Mouse (Mus musculus) lung, adult 2 months (tissue): Measurements from ENCODE around the gene Zfp503. TPM values are rescaled to one million over a fixed set of nuclear protein-coding genes. Genes with fewer than 3 reads are reported as not detected.
A peak's percentile ranks its signal among the peaks of the same experiment; 100 is the strongest.

Experiments used
- DNase-seq: peaks from one replicate; pipeline ENCODE4 v3.0.0; 2022
- H3K4me1 ChIP-seq: fragments of 200-500 bp; 2 replicates; pipeline ENCODE4 v1.6.1; 2011; ENCODE audit warnings: low read length; ENCODE audit not compliant: control insufficient read depth, insufficient read depth
- H3K4me3 ChIP-seq: fragments of 200-500 bp; replicated peaks from 2 replicates; pipeline ENCODE3; 2011; ENCODE audit warnings: low read depth, mild to moderate bottlenecking, control low read depth, low read length; ENCODE audit errors: extremely low read depth
- CTCF ChIP-seq: fragments of 200-500 bp; IDR thresholded peaks from 2 replicates; pipeline ENCODE4 v1.5.1; 2011; ENCODE audit warnings: mild to moderate bottlenecking, low read length, control low read depth; ENCODE audit not compliant: insufficient read depth
- POLR2A ChIP-seq: fragments of 200-500 bp; IDR thresholded peaks from 2 replicates; pipeline ENCODE4 v1.6.1; 2011; ENCODE audit warnings: low read depth, mild to moderate bottlenecking, control low read depth, low read length, borderline replicate concordance; ENCODE audit errors: extremely low read depth
- WGBS: fragments of 180-500 bp; shearing (Covaris S2); methylation state at CpG from one replicate; pipeline ENCODE4 v1.1.7; 2018; 5-methylcytosine and 5-hydroxymethylcytosine counted together
- polyA plus RNA-seq: library from polyadenylated mRNA; depleted of rRNA; stranded (reverse); fragments of >200 nt; gene quantifications from 2 replicates; pipeline ENCODE4 v1.2.3, GENCODE M21; 2012

Zfp503 gene
- polyA plus RNA-seq, 1 experiment, result 48.6 TPM

DNA sequence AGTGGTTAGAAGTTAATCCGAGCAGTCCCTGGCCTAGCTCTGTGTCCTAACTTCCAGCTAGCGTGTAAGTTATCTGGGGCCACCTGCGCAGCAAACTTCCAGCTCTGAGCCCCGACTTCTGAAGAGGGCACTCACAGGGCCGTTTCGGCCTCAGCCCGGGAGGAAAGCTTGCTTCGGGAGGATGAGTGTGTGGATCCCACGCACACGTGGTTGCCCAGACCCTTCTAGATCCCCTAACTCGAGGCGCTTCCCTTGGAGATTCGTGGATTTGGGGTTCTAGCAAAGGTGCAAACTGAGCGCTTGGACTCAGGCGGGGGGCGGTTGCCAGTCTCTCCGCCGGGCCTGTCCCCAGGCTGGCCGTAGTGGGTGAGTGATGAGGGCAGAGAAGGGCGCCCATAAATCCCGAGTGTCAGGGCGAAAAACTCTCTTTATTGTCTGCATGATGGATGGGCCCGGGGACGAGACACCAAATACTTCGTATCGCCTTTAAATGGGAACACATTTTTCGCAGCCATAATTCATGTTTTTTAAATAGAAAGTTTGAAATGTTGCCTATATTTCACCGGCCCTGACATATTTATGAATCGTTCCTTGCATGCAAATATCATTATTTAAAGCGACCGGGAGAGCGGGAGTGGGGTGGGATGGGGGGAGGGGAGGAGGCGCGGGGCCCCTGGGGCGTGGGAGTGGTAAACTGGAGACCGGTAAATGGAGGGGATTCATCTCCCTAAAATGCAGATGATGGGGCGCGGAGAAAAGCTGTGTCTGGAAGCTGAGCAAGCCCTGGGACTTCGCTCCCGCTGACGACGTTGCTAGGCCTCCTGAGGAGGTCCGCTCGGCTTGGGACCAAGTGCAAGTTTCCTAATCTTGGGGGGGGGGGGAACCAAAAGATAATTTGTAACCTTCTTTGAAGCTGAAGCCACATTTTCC is 4.9 kb upstream of the Zfp503 start:
- 17% methylated on average over 44 of the region's 44 CpGs for WGBS
- Histone ChIP-seq H3K4me1 (peaks cover 6% of the 10 kb centered on the region; the same call in 1 of the 2 replicates), H3K4me3 (peak overlapping the region; percentile 79)
- DNase-seq, result peak; percentile 44
- TF ChIP-seq POLR2A (0 out of 2 replicates have a peak, but pooled peaks have one; percentile 20), CTCF (no peak)

DNA sequence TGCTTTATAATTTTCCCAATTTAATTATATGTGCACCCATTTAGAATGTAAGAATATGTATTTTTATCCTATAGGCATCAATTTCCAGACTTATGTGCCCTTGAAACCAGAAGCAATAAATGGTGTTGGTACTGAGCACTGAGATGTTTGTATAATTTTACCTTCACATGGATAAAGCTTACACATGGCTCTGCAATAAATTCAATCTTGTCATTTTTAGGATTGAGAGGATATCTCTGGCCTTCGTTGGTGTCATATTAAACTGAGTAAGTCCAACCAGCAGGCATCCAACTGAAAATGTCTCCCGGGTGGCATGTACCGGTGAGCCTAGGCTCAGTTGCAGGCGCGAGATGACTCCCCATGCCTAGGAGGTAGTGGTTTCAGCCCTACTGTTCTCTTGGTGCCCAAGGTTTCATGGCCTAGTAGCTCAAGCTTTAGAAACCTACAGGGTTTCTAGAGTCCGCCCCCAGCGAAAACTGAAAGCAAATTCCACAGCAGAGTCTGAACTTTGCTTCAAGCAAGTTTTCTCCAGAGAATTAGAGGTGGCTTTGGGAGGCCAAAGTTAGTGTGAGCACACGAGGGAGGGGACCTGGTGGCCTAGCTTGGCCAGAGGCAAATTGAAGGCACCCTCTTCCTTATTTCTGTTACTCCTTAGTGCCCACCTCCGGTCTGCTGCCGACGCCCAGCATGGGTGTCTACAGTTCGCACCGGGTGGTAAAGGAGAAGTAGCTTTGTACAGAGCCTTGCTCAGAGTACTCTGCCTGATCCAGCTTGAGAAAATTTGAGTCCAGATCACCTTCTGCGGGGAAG is 4.1 kb upstream of the Zfp503 start:
- H3K4me1 ChIP-seq, result peaks cover 6% of the 10 kb centered on the region; the same call in 1 of the 2 replicates
- DNase-seq, result peak; percentile 68
- peak overlapping the region; percentile 79 for H3K4me3 ChIP-seq
- 32% methylated on average over 14 of the region's 14 CpGs for WGBS
- TF ChIP-seq CTCF (no peak), POLR2A (no peak; the same call in 1 of the 2 replicates)

DNA sequence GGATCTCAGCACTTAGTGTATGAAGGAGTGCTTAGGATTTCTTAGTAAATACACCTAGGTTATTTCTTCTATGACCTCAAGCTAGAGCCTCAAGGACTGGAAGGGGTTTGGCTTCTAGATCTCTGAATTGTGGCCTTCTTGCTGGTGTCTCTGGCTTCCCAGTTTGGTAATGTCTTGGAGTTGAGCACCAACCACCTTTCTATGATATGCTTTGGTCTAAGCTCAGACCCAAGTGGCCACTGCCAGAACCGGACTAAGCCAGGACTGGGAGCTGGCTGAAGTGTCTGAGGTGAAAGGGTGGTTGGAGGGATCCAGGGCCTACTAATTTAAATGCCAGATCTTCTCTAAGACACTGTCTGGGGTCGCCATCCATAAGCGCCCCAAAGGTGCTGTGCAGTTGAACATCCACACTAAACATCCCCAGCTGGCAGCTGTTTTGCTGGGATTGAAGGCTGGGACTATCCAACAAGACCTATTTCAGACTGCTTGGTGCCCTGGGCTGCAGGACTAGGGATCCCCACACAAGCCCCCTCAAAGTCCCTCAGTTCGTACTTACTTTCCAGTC is 3.0 kb upstream of the Zfp503 start:
- peak; percentile 27 for DNase-seq
- no peak overlapping the region for H3K4me3 ChIP-seq
- 86% methylated on average over 4 of the region's 4 CpGs for whole genome bisulfite sequencing
- peaks cover 6% of the 10 kb centered on the region; the same call in 1 of the 2 replicates for H3K4me1 ChIP-seq
- TF ChIP-seq CTCF (no peak), POLR2A (no peak)

DNA sequence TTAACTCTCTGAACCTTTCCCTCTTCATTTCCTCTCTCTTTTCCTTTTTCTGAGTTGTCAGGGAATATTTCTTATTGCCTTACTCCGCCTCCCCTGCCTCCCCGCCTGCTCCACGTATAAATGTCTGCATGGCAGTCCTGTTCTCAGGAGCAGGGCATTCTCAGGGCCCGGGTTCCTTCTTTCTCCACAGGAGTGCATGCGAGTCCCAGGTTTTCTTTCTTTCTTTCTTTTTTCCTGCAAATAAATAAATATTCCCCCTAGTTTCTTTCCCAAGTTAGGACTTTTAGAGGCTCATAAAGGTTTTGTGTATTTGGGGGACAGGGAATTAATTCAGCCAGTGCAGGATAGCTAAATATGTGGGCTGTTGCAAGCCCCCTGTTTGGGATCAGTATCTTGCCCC is 2.5 kb upstream of the Zfp503 start:
- 50% methylated on average over 5 of the region's 5 CpGs for WGBS
- Histone ChIP-seq H3K4me3 (peak overlapping the region; percentile 31), H3K4me1 (peaks cover 6% of the 10 kb centered on the region; the same call in 1 of the 2 replicates)
- TF ChIP-seq CTCF, result no peak
- TF ChIP-seq POLR2A, result no peak
- no peak for DNase-seq

DNA sequence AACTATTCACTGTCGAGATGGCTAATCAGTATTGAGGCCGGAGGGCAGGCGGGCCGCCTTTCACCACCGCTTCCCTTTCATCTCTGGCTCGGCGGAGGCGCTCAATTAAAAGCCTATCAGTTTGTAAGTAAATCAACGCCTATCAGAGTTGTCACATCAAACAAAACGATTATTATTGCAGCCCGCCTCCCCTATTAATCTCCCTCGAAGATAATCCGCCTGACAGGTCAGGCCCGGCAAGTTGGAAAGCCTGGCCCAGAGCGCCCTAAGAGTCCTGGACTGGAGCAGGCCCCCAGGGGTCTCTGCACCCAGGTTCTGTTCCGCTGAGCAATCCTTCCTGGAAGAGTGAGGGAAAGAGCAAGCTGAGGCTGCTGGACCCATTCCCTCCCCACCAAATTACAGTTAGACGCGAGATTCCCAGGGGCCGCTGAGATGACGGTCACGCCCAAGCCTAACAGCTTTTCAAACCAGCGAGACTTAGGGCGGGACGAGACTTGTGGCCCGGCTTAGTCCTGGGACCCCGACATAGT is 1.9 kb upstream of the Zfp503 start:
- H3K4me1 ChIP-seq, result peaks cover 6% of the 10 kb centered on the region; the same call in 1 of the 2 replicates
- peak; percentile 74 for DNase-seq
- TF ChIP-seq POLR2A (peak; percentile 39; the same call in 1 of the 2 replicates), CTCF (no peak)
- peak overlapping the region; percentile 67 for H3K4me3 ChIP-seq
- WGBS, result 18% methylated on average over 26 of the region's 26 CpGs

DNA sequence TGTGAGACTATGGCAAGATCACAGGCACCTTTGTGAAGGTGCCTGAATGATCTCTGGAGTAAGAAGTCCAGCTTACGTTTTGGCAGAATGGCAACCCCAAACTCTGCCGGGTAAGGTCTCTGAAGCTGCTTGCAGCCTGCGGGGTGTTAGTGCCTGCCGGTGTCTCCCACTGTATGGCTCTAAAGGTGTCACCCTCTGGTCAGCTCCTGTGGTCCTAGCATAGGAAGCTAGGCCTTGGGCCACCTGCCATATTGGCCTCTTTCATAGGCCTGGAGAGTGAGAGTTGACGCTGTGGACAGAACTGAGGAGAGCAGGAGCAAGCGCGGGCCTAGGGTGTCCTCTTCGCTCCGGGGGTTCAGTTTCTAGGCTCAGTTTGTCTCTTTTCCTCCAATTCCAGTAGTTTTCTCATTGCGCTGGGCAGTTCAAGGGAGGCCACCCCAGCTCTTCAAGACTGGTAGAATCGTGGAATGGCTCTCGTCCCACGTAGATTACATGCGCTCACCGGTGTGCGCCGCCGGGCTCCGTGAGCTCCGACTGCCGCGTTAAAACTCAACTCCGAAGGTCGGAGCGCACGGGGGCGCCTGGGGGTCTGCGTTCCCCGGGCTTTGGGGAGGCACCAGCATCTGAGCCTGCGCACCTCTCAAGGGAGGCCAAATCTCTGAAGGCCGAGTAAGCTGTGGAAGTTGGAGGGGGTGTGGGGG is 1.1 kb upstream of the Zfp503 start:
- TF ChIP-seq CTCF (no peak), POLR2A (no peak)
- 14% methylated on average over 31 of the region's 31 CpGs for WGBS
- peaks cover 6% of the 10 kb centered on the region; the same call in 1 of the 2 replicates for H3K4me1 ChIP-seq
- peak overlapping the region; percentile 64 for H3K4me3 ChIP-seq
- DNase-seq, result peak; percentile 65

DNA sequence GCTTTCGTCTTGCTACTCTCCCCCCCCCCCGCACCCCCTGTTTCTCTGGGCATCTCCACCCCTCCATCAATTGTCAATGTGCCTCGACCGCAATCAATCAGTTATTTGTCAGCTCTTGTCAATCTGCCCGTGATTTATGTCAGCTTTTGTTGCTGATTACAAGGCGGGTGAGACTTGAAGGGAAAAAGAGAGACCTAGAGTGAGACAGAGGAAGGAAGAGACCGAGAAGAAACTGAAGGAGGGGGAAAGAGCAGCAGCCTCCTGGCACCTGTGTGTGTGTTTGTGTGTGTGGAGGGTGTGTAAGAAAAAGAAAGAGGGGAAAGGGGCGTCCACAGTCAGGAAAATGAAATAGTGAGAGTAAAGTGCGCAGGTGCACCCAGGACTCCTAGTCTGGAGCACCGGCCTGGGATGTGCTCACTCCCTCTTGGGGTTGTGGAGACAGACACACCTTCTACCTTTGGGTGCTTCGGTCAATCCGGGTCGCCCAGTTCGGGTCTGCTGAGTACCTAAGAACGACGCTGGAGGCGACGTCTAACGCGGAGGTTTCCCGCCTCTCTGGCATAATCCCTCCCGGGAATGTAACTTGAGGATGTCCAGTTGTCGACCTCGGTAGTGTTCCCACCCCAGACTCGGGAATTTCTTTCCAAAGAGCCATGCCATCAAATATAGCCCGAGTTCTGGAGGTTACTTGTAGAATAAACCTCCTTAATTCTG is 667 bp downstream of the Zfp503 start:
- TF ChIP-seq CTCF (no peak), POLR2A (no peak)
- peak; percentile 75 for DNase-seq
- H3K4me3 ChIP-seq, result peak overlapping the region; percentile 64
- WGBS, result under 1% methylated on average over 26 of the region's 26 CpGs
- H3K4me1 ChIP-seq, result peaks cover 6% of the 10 kb centered on the region; the same call in 1 of the 2 replicates
